Mouse (Mus musculus): Measurements from ENCODE around the gene Dtymk.
"Not testable (repeated sequence)": the region's sequence is repeated elsewhere in the genome, so short reads cannot be mapped to it uniquely, and the experiment has no call there.

Dtymk gene

DNA sequence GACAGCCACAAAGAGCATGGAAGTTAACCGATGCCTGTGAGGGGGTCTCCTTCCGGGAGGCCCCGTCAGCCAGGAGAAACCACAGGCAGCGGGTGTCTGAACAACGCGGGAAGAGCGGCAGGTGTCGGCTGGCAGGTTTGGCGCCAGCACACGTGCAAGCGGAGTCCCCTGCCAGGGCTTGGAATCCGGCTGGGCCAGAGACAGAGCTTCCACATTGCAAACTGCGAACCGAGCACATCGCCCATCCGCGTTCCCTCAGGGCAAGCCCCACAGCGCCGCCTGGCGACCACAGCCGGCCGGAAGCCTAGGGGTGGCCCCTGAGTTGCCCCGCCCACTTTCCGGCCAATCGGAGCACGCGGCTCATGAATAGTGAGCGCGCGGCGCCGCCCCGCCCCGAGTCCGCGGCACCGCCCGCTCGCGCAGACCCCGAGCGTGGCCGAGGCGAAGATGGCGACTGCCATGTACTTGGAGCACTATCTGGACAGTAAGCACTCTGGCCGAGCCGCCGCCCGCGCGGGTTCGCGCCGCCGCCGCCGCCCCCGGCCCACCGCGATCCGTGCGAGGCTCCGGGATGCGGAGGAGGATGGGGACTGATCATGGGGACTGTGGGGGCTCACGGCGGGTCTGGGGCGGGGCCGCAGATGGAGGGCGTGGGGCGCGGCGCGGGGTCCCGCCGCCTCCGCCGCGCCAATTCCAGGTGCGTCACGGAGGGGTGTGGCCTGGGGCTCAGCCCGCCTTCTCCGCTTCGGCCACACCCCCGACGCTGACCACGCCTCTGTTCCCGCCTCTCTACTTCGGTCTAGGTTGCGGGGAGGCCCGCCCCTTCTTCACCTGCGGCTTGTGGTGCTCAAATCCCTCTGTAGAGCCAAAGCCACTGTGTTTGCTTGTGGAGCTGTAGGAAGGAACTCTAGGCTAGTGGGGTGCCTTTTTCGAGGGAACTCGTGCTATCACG, 2.1 kb upstream of the Dtymk start, which contains the start of gene Ing5:
Gene Ing5, plus strand, starts transcription at position 410 of the 952 bp plus-strand sequence.
- peak; percentile 100 for DNase-seq

DNA sequence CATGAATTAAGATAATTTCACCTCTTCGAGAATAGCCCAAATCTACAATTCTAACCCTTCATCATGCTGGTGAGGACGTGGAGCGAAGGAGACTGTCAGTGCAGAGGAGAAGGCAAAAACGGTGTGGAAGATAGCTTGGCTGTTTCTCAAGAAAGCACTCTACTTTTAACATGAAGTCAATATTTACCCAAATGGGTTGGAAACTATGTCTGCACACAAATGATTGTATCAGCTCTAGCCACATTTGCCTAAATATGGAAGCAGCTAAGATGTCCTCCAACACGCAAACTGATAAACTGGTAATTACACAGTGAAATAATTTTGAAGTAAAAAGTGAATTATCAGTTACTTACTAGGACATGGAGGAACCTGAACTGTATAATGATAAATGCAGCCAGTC, 1.0 kb upstream of the Dtymk start:
- DNase-seq: no peak

DNA sequence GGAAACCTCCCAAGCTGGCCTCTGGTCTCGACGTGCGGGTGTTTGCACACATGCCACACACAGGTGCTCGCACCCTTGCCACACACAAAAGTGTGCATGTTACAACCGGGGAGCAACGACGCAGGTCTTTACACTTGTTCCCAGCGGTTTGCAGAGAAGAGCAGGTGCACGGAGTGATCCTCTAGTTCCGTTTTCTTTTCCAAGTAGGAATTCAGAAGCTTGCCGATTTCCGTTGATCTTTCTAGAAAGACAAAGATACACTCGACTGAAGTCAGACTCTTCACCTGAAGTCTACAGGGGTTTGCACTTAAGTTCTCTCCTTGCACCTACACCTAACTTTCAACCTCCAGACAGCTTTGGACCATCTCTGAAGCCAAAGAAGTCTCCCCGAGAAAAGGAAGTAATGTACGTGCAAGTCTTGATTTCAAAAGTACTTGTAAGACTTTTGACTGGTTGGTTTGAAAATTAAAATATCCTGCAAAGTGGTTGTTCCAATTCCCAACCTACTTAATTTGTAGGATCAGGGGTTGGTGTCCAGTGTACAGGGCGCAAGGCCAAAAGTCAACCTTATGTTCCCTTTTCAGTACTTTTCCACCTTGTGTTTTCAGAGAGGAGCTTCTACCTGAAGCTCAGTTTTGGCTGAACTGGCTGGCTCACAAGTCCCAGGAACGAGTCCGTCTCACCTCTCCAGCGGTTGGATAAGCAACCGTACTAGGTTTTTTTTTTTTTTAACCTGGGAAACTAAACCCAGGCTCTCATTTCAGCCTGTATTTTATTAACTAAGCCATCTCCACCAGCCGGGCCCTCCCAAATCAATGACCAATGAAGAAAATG, 847 bp downstream of the Dtymk start:
- peak; percentile 25 for DNase-seq

DNA sequence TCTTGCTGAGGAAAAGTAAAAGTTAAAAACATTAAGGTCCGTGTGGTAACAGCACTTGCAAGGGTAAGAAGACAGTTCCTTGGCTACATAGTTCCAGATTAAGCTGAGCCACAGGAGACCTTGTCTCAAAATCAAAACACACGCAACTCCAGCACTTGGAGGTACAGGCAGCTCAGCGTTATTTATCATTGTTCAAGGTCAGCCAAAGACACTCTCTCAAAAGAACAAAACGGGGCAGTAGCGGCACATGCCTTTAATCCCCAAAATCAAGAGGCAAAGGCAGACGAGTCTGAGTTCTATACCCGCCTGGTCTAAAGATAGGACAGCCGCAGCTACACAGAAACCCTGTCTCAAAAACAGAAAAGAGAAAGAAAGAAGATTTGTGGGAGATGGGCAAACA, 5.8 kb downstream of the Dtymk start:
- DNase-seq: no peak

DNA sequence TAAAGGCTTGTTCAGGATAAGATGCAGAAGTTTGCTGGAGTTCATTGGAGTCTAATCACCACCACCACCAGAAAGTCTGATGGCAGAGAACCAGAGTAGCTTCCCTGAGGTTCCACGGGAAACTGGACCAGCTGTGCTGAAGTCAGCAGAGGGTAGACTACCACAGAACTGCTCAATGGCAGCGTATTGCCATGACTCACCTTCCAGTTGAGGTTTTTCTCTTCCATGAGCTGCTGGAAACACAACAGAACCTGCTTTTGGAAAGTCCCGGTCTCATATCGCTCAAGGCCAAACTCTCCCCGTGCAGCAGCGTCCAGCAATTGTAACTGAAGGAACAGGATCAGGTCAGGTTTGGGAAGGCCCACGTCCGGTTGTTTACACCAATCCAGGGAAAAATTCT, 7.2 kb downstream of the Dtymk start:
- no peak for DNase-seq

DNA sequence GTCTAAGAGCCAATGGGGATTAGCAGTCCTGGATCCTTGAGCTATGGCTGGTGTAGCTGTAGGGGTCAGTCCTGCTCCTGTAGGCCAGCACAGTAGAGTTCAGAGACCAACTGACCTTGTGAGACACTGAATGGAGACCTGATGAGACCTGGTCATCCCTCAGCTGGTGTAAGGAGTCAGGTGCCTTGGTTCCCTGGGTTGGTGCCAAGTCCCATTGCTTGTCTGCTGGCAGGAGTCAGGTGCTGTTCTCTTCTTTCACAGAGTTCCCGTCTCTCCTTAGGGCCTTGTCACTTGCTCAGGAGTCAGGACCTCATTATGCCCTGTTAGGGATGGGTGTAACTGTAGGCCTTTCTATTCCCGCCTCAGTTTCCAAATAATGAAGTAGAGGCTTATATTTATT, 14.8 kb downstream of the Dtymk start:
- peak; percentile 34 for DNase-seq

DNA sequence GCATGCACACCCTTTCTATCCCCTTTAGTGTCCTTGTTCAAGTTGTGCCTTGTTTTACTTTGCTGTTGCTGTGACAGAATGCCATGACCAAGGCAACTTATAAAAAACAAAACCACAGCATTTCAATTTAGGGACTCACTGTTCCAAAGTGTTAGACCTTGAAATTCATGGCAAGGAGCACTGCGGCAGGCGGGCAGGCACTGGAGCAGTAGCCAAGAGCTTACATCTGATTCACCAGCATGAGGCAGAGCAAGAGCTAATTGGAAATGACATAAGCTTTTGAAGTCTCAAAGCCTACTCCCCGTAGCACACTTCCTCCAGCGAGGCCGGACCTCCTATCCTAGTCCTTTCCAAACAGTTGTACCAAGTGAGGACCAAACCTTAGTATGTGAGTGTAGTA, 25.0 kb downstream of the Dtymk start:
- DNase-seq: no peak

DNA sequence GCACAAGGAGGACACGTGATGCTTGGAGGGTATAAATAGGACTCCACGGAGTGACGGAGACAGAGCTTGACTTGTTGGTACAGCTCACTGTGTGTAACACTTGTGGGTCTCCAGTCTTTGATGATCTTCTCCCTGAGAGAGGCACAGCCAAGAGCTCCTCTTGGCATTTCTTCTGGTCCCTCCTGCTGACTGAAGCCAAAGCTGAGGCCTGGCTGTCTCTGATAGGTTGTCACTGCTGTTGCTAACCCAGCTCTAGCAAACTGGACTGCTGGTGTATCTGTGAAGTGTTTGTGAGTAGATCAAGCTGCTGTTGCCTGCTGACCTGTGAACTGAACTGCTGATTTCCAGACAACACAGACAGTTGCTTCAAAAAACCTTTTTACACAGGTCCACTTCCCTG, 31.8 kb downstream of the Dtymk start:
- DNase-seq: no peak

DNA sequence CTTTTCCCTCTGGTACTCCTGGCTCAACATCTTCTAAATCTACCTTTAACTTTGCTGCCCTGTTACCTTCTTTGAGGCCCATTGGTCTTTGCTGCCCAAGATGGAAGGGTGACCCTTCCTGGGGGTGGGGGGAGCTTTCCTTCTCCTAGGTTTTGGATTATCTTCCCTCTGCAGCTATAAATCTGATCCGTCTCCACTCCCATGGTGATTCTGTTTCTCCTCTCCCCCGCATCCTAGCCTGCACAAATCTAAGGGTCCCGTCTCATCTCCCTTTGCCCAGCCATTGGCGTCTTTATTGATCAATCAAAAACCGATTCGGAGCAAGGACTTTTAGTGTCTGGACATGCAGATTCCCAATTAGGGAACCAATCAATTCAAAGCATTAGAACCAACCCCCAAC, 34.1 kb downstream of the Dtymk start:
- DNase-seq: no peak

DNA sequence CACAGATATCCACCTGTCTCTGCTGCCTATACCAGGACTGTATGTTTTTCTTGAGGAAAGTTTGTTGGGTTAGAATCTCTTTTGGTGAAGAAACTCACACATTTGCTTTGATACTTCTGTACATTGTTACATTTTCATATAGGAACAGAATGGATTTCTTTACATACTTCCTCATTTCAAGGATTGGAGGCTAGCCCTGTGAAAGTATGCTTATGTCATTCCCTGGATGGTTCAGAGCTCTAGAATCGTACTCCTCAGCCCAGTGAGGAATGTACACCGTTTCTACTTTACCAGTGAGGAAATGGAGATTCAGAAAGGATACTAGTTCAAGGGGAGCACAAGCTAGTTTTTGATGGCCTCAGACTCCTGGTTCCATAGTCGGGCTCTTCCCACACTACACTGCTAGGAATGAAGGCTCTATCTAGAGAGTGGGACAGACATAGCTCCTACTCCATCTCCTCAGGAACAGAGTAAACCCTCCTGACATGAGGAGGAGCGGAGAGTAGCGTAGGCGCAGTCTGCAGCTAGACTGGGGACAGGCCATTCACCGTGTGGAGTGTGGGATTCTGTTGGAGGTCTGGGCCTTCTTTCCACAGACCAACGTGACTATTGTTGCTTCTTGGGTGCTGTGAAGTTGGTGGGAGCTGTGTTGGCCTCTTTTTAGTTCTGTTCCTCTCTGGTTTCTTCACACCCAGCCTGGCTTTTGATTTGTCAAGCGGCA, 36.7 kb downstream of the Dtymk start:
- no peak for DNase-seq

DNA sequence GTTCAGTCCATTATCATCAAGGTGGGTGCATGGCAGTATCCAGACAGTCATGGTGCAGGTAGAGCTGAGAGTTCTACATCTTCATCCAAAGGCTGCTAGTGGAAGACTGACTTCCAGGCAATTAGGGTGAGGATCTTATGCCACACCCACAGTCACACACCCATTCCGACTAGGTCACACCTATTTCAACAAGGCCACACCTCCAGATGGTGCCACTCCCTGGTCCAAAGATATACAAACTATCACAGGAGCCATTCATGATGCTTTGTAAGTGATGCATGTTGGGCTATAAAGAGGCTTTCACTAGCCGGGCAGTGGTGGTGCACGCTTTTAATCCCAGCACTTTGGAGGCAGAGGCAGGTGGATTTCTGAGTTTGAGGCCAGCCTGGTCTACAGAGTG, 38.2 kb downstream of the Dtymk start:
- DNase-seq: not testable (repeated sequence)

DNA sequence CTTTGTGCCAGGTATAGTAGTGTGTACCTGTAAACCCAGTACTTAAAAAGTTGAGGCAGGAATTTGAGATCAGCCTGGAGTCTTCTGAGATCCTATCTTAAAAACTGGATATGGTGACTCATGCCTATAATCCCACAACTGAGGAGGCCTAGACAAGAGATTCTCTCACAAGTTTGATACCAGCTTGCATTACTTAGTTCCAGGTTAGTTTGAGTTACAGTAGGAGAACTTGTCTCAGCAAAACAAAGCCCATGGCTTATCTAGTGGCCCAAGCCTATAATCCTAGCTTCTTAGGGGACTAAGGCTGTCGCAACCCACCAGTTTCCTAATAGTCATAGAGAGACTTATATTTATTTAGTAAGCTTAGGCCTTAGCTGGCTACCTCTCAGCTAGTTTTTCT, 41.7 kb downstream of the Dtymk start:
- no peak for DNase-seq

DNA sequence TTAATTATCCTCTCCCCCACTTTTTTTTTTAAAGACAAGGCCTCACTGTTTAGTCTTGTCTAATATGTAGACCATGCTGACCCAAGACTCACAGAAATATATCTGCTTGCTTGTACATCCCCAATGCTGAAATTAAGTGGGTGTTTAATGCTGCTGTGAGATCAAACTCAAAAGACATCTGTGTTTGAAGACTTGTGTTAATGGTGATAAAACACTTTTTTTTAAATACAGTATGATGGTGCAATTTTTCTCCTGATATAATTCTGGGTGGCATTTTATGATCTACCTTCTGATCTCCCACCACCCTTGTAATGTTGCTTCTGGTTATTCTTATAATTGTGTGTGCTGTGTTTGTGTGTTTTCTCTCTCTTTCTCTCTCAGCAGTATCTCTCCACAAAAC, 45.6 kb downstream of the Dtymk start:
- DNase-seq: no peak

DNA sequence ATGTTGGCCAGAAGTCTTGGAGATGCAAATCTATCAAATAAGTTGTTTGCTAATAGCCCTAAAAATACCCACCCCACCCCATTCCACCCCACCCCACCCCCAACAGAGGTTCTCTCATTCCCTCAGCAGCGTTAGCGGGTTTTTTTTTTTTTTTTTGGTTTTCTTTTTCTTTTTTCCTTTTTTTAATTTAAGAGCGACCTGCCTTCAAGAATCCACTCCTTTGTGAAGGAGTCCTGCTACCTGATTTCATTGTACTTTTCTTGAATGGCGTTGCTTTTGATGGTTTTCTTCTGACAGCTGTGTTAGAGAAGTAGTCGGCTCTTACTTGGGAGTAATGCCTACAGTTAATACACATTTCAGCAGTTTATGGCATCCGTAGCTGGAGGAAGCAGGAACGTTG, 46.1 kb downstream of the Dtymk start:
- DNase-seq: no peak

DNA sequence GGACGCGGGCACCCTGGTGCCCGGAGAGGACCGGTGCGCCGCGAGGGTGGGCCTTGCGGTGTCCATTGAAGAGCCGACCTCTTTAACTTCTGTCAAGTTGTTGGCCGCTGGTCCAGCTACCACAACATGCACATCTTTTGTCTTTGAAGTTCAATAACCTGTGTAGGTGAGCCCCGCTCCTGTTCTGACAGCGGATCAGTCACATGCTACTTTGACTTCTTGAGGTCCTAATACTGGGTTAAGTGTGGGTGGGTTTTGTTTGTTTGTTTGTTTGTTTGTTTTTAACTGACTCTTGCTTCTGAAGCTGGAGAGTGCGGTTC, 46.5 kb downstream of the Dtymk start:
- DNase-seq: no peak

DNA sequence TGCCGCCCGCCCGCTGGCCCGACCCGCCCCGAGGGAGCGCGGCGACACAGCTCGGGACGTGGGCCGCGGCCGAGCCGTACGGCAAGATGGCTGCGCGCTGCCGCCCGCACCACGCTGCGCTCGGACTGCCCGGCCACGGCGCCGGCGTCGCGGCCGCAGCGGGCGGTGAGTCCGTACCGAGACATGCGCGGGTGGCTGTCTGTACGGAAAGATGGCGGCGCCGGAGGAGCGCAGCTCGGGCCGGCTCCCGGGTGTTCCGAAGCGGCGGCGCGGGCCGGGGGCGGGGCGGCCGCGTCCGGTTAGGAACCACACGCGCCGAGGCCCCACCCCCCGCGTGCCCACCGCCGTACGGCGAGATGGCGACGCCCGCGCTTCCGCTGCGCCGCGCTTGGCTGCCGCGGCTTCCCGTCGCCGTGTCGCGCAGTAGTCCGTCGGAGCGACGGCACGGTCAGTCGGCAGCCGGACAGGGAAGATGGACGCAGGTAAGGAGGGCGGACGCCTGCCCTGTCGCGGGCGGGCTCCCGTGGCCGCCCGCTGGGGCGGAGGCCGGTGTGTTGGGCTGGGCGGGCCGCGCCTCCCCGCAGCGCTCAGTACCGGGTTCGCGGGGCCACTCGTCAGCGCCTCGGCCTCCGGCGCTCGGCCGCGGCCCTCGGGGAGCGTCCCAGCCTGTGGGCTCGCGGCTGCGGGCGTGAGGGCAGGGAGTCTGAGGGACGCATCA, 47.0 kb downstream of the Dtymk start, which contains the start of gene Thap4:
Gene Thap4, minus strand, starts transcription at position 292 of the 718 bp plus-strand sequence.
- DNase-seq: peak; percentile 96

DNA sequence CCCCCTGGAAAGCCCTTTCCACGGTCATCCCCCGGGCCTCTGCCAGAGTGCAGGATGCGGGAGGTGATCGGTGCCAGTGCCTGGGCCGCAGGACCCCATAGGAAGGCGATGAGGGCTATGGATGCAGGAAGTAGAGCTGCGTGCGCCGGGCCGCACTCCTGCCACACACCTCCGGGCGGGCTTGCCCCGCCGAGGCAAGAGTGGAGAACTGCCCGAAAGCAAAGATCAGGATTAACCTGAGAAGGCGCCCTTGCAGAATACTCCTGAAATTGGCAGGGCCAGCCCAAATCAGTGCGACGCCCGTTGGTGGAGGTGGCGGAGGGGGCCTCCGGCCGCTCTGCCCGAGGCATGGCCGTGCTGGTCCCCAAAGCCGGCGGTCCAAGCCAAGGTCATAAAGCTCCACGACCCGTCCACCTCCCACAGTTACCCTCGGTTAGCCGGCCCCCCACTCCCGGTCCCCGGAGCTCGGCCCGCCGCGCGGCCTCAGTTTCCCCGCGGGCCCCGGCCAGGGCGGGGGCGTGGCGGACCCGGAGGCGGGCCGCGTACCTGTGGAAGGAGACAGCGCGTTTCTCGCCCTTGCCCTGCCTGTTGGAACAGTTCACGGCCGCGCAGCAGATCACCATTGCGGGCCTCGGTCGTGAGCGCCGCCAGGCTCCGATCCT, 47.7 kb downstream of the Dtymk start:
- no peak for DNase-seq

DNA sequence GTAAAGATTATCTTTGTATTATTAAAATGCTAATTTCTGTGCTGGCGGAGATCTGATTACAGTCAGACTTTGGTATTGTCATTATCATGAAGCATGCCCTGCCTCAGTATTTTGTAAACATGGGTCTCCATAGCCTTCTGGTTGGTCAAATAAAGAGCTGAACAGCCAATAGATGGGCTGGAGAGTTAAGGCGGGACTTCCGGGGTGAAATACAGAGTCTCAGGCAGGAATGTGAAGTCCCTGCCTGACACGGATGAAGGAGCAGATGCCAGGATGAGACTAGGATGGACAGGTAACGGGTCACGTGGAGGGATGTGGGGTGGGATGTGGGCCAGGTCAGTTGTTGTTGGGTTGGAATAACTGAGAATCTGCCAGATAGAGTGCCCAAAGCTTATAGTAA, 50.4 kb downstream of the Dtymk start, which contains the start of gene Atg4b:
Gene Atg4b, plus strand, starts transcription at position 211 of the 400 bp plus-strand sequence.
- no peak for DNase-seq

DNA sequence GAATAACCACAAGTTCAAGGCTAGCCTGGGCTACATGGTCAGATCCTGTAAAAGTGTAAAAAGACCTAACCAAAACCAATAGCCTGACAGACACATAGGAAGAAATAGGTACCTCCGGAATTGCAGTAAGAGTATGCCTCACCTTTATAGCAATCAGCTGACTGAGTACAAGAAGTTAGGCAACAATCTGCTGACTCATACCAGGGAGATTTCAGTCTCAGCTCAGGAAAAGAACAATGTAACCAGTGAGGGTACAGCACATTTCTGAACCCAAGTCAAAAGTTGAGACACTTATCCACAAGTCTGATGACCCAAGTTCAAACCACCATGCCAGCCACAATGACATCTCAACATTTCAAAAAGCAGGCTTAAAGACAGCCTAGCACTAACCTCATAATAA, 53.2 kb downstream of the Dtymk start:
- no peak for DNase-seq

DNA sequence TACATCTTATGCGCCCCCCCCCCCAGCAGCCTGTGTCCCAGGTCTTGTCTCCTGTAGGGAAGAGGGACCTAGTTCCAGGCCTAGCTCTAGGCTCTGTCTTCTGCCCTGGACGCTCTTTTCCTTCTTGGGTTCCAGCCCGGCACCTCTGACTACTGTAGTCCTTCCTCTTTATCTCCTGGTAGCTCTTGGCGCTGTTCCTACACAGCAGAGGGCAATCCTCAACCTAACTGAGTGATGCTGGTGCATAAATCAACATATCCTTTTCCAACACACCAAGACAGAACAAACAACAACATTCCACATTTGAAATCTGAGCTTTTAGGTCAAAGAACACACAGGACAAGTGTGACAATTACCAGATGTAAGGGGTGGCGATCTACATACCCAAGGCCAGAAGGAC, 55.6 kb downstream of the Dtymk start:
- no peak for DNase-seq

DNA sequence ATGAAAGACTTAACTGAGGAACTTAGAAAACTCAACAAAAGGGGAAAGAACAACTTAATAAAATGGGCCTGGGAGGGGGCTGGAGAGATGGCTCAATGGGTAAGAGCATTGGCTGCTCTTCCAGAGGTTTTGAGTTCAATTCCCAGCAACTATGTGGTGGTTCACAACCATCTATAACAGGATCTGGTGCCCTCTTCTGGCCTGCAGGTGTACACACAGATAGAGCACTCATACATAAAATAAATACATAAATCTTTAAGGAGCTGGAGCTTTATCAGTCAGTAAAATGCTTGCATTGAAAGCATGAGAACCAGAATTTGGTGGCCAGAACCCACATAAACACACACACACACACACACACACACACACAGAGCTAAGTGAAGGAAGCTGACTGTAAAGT, 58.8 kb downstream of the Dtymk start:
- no peak for DNase-seq
